Mouse (Mus musculus): ENCODE results near the gene Slc16a10. TPM values are rescaled to one million over a fixed set of nuclear protein-coding genes. Genes with fewer than 3 reads are reported as not detected.

The Slc16a10 gene
- 44.2 and 51.6 TPM in 2 replicates for total RNA-seq (2014; fragmentation: Nextera tagmentation)
- 27.1 and 35.5 TPM in 2 replicates for total RNA-seq (2017)

DNA sequence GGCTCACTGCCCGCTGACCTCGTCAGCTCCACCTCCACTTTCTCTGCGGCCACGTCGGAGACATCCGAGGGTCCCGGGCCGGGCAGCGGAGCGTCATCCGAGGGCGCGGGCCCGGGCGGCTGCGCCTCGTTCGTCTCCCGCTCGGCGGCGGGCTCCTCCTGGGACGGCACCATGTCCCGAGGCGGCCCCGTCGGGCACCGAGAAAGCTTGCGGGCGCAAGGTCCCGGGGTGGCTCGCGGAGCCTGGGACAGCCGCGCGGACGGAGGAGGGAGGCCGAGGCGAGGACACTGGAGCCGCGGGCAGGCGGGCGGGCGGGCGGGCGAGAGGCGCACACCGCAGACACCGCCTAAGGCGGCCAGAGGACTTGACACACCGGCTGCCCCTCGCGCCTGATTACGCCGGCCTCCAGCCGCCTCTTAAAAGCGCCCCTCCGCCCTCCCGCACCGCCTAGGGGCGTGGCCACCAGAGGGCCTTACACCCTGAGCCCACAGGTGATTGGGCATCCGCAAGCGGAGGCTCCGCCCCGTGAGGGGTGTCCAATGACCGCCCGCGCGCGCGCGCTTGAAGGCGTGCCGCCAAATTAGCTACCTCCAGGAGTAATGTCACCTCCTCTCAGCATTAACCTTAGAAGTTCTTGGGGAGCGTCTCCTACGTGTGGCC, at the start of gene Slc16a10:
TSS of gene Slc16a10 (minus strand) at position 395 of the 660 bp plus-strand sequence.
- peak; percentile 93 for ATAC-seq (replicated peaks; ENCODE audit: low FRiP score, low TSS enrichment, poor library complexity, severe bottlenecking)

- ATAC-seq (replicated peaks; ENCODE audit: low FRiP score, low TSS enrichment, poor library complexity, severe bottlenecking), result peak; percentile 56
Measured at GRCm38 (mm10) chr10:40191338-40191979, 49.4 kb upstream of the Slc16a10 start.

DNA sequence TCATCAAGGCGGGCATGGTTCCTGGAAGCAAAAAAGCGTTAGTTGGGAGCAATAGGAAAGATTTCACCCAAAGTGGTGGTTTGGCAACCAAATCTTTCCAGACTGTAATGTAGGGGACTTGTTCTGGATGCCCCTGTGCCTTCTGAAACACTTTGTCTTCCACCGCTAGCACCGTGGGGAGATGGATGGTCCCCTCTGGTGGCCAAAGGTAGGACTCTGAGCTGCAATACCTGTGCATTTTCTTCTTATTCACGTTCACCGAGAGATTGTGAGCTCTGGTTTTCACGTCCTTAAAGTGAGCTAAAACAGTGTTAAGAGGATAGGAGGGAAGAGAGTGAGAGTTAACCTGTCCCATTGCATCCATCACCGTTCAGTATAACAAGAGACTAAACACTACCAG, 48.8 kb upstream of the Slc16a10 start:
- peak; percentile 62 for ATAC-seq (replicated peaks; ENCODE audit: low FRiP score, low TSS enrichment, poor library complexity, severe bottlenecking)

- ATAC-seq (replicated peaks; ENCODE audit: low FRiP score, low TSS enrichment, poor library complexity, severe bottlenecking), result no peak
Measured at GRCm38 (mm10) chr10:40189689-40190088, 47.6 kb upstream of the Slc16a10 start.

- no peak for ATAC-seq (replicated peaks; ENCODE audit: low FRiP score, low TSS enrichment, poor library complexity, severe bottlenecking)
Measured at GRCm38 (mm10) chr10:40188831-40189230, 46.8 kb upstream of the Slc16a10 start.

GRCm38 (mm10) chr10:40185956-40186355, 43.9 kb upstream of the Slc16a10 start:
- no peak for ATAC-seq (replicated peaks; ENCODE audit: low FRiP score, low TSS enrichment, poor library complexity, severe bottlenecking)

- ATAC-seq (replicated peaks; ENCODE audit: low FRiP score, low TSS enrichment, poor library complexity, severe bottlenecking), result no peak
Measured at GRCm38 (mm10) chr10:40180011-40180410, 38.0 kb upstream of the Slc16a10 start.

DNA sequence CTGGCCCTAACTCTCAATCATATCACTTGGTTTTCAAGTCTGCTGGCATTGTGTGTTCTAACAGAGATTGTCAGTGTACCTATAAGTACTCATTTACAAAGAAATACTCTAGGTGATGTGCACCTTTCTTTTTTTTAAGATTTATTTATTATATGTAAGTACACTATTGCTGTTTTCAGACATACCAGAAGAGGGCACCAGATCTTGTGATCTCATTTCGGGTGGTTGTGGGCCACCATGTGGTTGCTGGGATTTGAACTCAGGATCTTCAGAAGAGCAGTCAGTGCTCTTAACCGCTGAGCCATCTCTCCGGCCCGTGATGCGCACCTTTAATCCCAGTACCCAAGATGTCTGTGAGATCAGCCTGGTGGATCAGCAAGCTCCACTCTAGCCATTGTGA, 37.1 kb upstream of the Slc16a10 start:
- no peak for ATAC-seq (replicated peaks; ENCODE audit: low FRiP score, low TSS enrichment, poor library complexity, severe bottlenecking)

DNA sequence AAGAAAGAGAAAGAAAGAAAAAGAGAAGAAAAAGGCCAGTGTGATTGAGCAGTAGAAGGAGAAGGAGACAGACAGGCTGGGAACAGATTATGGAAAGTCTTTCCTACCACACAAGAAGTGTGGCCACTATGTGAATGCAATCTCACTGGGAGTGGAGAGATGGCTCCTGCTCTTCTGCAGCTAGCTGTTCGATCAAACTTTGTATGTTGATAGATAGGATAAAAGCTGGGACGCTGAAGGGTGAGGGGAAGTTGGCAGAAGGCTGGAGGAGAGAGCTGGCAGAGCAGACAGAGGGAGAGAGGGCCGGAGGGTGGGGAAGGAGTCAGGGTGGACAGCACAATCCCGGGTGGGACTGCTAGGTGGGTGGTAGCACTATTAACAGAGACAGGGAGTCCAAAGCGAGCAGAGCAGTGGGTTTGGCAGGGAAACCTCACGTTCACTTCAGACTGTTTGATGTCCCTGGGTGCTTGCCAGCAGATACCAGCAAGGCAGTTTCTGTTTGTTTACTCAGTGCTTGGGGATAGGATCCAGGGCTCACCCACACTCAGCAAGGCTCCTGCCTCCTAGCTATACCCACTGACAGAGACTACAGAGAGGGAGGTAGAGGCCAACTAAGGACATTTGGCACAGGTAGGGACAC, 35.4 kb upstream of the Slc16a10 start:
- ATAC-seq (replicated peaks; ENCODE audit: low FRiP score, low TSS enrichment, poor library complexity, severe bottlenecking), result peak; percentile 94

- ATAC-seq (replicated peaks; ENCODE audit: low FRiP score, low TSS enrichment, poor library complexity, severe bottlenecking), result peak; percentile 68; the same call in 1 of the 2 replicates
Measured at GRCm38 (mm10) chr10:40172136-40172535, 30.1 kb upstream of the Slc16a10 start.

GRCm38 (mm10) chr10:40171211-40171610, 29.2 kb upstream of the Slc16a10 start:
- ATAC-seq (replicated peaks; ENCODE audit: low FRiP score, low TSS enrichment, poor library complexity, severe bottlenecking), result no peak

GRCm38 (mm10) chr10:40170141-40170558, 28.1 kb upstream of the Slc16a10 start:
- no peak for ATAC-seq (replicated peaks; ENCODE audit: low FRiP score, low TSS enrichment, poor library complexity, severe bottlenecking)

DNA sequence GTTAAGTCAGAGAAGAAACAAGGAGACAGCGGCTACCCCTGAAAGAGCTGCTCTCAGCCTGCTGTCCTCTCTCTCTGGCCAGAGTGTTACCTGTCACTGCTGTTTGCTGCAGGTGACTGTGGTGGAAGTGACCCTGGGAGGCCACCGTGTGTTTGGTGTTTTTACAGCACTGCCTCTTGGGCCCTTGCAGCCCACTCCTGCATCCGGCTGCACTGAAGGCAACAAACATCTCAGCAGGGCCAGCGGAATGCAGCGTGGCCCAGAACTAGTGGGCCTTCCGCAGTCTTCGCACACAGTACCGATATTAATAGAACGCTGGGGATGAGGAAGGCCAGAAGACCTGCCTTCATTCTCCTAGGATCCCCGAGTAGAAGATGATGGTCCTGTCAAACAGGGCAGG, 27.5 kb upstream of the Slc16a10 start:
- ATAC-seq (replicated peaks; ENCODE audit: low FRiP score, low TSS enrichment, poor library complexity, severe bottlenecking), result no peak

- no peak for ATAC-seq (replicated peaks; ENCODE audit: low FRiP score, low TSS enrichment, poor library complexity, severe bottlenecking)
Measured at GRCm38 (mm10) chr10:40169088-40169487, 27.0 kb upstream of the Slc16a10 start.

- ATAC-seq (replicated peaks; ENCODE audit: low FRiP score, low TSS enrichment, poor library complexity, severe bottlenecking), result peak; percentile 70
Measured at GRCm38 (mm10) chr10:40164421-40165386, 22.6 kb upstream of the Slc16a10 start.

GRCm38 (mm10) chr10:40163914-40164313, 21.9 kb upstream of the Slc16a10 start:
- no peak for ATAC-seq (replicated peaks; ENCODE audit: low FRiP score, low TSS enrichment, poor library complexity, severe bottlenecking)

DNA sequence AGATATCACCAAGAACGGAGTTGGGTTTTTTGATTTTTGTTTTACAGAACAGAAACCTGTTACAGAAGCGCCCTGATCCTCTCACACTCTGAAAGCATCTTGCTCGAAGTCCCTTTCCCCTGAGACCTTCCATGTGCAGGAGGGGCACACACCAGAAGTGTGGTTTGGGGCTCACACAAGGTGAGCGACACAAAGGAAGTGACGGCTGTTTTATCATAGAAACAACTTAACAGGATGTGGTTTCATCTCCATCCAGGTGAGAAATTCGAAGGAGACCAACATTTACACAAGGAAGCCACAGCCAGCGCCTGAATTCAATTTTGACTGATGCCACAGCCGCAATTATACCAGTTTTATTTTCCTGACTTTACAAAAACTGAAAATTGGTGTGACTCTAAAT, 21.3 kb upstream of the Slc16a10 start:
- ATAC-seq (replicated peaks; ENCODE audit: low FRiP score, low TSS enrichment, poor library complexity, severe bottlenecking), result no peak

GRCm38 (mm10) chr10:40161701-40162255, 19.7 kb upstream of the Slc16a10 start:
- ATAC-seq (replicated peaks; ENCODE audit: low FRiP score, low TSS enrichment, poor library complexity, severe bottlenecking), result no peak

DNA sequence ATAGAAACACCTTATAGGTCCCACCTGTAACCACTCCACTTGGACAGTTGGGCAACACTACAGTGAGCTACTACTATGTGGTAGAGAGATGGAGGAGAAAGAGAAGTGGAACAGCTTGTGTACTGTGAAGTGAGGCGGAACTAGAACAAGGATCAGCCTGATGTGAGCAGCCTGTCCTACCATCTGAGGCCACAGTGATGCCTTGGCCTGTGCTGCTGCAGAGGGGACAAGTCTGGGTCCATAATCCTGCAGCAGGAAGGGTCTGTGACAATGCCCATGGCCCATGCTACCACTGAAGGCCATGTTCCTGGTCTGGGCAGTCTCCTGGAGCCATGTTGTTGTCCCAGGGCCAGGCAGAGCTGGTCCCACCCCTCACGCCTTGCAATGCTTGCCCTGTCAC, 19.2 kb upstream of the Slc16a10 start:
- no peak for ATAC-seq (replicated peaks; ENCODE audit: low FRiP score, low TSS enrichment, poor library complexity, severe bottlenecking)
